Mouse (Mus musculus): ENCODE results near the gene Snrpd2.
"Not testable (repeated sequence)": the region's sequence is repeated elsewhere in the genome, so short reads cannot be mapped to it uniquely, and the experiment has no call there.

Snrpd2 gene

GRCm38 (mm10) chr7:19148875-19149541 is 514 bp upstream of the Snrpd2 start, which contains the start of gene Qpctl:
Qpctl (minus strand) TSS chr7:19149291.
- peak; percentile 94 to 98 for DNase-seq (ENCODE audit: low spot score in 2 of 2)

- DNase-seq (ENCODE audit: low spot score in 2 of 2) = not testable (repeated sequence)
Observed at GRCm38 (mm10) chr7:19151121-19151520, 1.6 kb downstream of the Snrpd2 start.

- DNase-seq (ENCODE audit: low spot score in 2 of 2) = no peak
Observed at GRCm38 (mm10) chr7:19154796-19155195, 5.3 kb downstream of the Snrpd2 start.

- DNase-seq (ENCODE audit: low spot score in 2 of 2) = no peak
Observed at GRCm38 (mm10) chr7:19155825-19156475, 6.4 kb downstream of the Snrpd2 start.

- DNase-seq (ENCODE audit: low spot score in 2 of 2) = peak; percentile 85 to 95
Observed at GRCm38 (mm10) chr7:19157160-19157800, 7.8 kb downstream of the Snrpd2 start.

GRCm38 (mm10) chr7:19158601-19159000 is 9.1 kb downstream of the Snrpd2 start:
- no peak for DNase-seq (ENCODE audit: low spot score in 2 of 2)

- DNase-seq (ENCODE audit: low spot score in 2 of 2) = no peak
Observed at GRCm38 (mm10) chr7:19159411-19159810, 9.9 kb downstream of the Snrpd2 start.

GRCm38 (mm10) chr7:19160115-19160514 is 10.6 kb downstream of the Snrpd2 start:
- DNase-seq (ENCODE audit: low spot score in 2 of 2) = no peak

GRCm38 (mm10) chr7:19162928-19163327 is 13.4 kb downstream of the Snrpd2 start:
- DNase-seq (ENCODE audit: low spot score in 2 of 2) = no peak

GRCm38 (mm10) chr7:19163752-19164151 is 14.2 kb downstream of the Snrpd2 start:
- DNase-seq (ENCODE audit: low spot score in 2 of 2) = no peak

GRCm38 (mm10) chr7:19164189-19164588 is 14.7 kb downstream of the Snrpd2 start:
- DNase-seq (ENCODE audit: low spot score in 2 of 2) = no peak

- no peak for DNase-seq (ENCODE audit: low spot score in 2 of 2)
Observed at GRCm38 (mm10) chr7:19164978-19165377, 15.5 kb downstream of the Snrpd2 start.

GRCm38 (mm10) chr7:19165656-19166423 is 16.3 kb downstream of the Snrpd2 start, which contains the start of gene Gipr:
Gipr (minus strand) TSS chr7:19166127.
- no peak for DNase-seq (ENCODE audit: low spot score in 2 of 2)

GRCm38 (mm10) chr7:19166990-19167389 is 17.5 kb downstream of the Snrpd2 start:
- DNase-seq (ENCODE audit: low spot score in 2 of 2) = no peak

GRCm38 (mm10) chr7:19169506-19169905 is 20.0 kb downstream of the Snrpd2 start:
- no peak for DNase-seq (ENCODE audit: low spot score in 2 of 2)

- no peak for DNase-seq (ENCODE audit: low spot score in 2 of 2)
Observed at GRCm38 (mm10) chr7:19170142-19170541, 20.6 kb downstream of the Snrpd2 start.

GRCm38 (mm10) chr7:19171831-19172230 is 22.3 kb downstream of the Snrpd2 start:
- DNase-seq (ENCODE audit: low spot score in 2 of 2) = no peak

- DNase-seq (ENCODE audit: low spot score in 2 of 2) = peak in 1 of 2 experiments; percentile 47
Observed at GRCm38 (mm10) chr7:19172874-19173273, 23.4 kb downstream of the Snrpd2 start.

- no peak for DNase-seq (ENCODE audit: low spot score in 2 of 2)
Observed at GRCm38 (mm10) chr7:19175708-19176515, 26.4 kb downstream of the Snrpd2 start, which contains the start of gene Eml2. Eml2 (plus strand) TSS chr7:19176421.

GRCm38 (mm10) chr7:19176516-19176947 is 27.0 kb downstream of the Snrpd2 start:
- no peak for DNase-seq (ENCODE audit: low spot score in 2 of 2)

GRCm38 (mm10) chr7:19177216-19177615 is 27.7 kb downstream of the Snrpd2 start:
- no peak for DNase-seq (ENCODE audit: low spot score in 2 of 2)

All from urinary bladder, adult 18-20 months (tissue).